Mouse (Mus musculus) brain, embryonic 14.5 days (tissue): ENCODE results near the gene Fbxo47.

Source experiments
- CTCF ChIP-seq: fragments of 200-500 bp; IDR thresholded peaks from 2 replicates; pipeline ENCODE4 v1.5.1; 2012; ENCODE audit warnings: inconsistent platforms, mild to moderate bottlenecking, moderate library complexity, borderline replicate concordance; ENCODE audit not compliant: insufficient read depth, insufficient read length; ENCODE audit errors: extremely low read depth
- POLR2A ChIP-seq: fragments of 200-500 bp; IDR thresholded peaks from 2 replicates; pipeline ENCODE4 v1.6.1; 2012; ENCODE audit warnings: mild to moderate bottlenecking, inconsistent platforms, borderline replicate concordance; ENCODE audit not compliant: poor library complexity, insufficient read depth, insufficient read length, severe bottlenecking; ENCODE audit errors: extremely low read depth

DNA sequence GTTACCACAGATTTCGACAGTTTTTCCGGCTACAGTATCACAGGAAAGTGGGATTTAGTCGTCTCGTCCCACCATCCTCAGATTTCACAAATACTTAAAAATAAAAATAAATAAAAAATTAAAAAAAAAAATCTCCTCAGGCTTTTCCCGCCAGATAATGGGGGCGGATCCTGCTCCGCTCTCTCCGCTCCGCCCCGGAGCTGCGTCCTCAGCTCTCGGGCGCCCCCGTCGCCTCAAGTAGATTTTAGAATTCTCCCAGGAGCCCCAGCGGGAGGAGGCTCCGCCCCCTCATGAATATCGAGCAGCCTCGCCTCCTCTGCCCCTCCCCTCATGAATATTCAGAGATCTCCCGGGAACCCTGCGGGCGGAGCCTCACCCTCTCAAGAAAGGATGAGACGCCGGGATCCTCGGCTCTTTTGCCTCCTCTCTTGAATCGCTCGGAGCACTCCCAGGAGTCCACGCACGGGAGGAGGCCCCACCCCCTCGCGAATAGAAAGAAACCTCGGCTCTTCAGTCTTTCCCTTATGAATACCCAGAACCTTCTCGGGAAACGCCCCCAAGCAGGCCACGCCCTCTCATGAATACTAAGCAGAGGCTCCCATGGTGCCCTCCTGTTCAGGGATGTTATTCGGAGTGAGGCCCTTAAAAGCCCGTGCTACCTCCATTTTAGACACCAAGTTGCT, at the start of gene Fbxo47:
- TF ChIP-seq CTCF (peak; percentile 70; the same call in 1 of the 2 replicates), POLR2A (no peak; the same call in 1 of the 2 replicates)
